Mouse (Mus musculus) retina, embryonic 14.5 days (tissue): ENCODE results near the gene Col24a1.
A peak's percentile ranks its signal among the peaks of the same experiment; 100 is the strongest.
"Not testable (repeated sequence)": the region's sequence is repeated elsewhere in the genome, so short reads cannot be mapped to it uniquely, and the experiment has no call there.

Experiments used
- DNase-seq: peaks from one replicate; pipeline ENCODE4 v3.0.0-alpha.2; 2015; ENCODE audit warnings: low spot score

Col24a1 gene

GRCm38 (mm10) chr3:145356865-145357487, 64.7 kb downstream of the Col24a1 start:
- DNase-seq = peak; percentile 48

- peak; percentile 43 for DNase-seq
These were observed 73.0 kb downstream of the Col24a1 start for GRCm38 (mm10) chr3:145365227-145365626.

- no peak for DNase-seq
These were observed 75.0 kb downstream of the Col24a1 start for GRCm38 (mm10) chr3:145367176-145367717.

GRCm38 (mm10) chr3:145376298-145376697, 84.0 kb downstream of the Col24a1 start:
- DNase-seq = no peak

- no peak for DNase-seq
These were observed 90.8 kb downstream of the Col24a1 start for GRCm38 (mm10) chr3:145383095-145383494.

GRCm38 (mm10) chr3:145386434-145386833, 94.2 kb downstream of the Col24a1 start:
- DNase-seq = no peak

GRCm38 (mm10) chr3:145390681-145391080, 98.4 kb downstream of the Col24a1 start:
- DNase-seq = no peak

- no peak for DNase-seq
These were observed 99.9 kb downstream of the Col24a1 start for GRCm38 (mm10) chr3:145391986-145392659.

- DNase-seq = no peak
These were observed 106.9 kb downstream of the Col24a1 start for GRCm38 (mm10) chr3:145399173-145399572.

- DNase-seq = no peak
These were observed 110.0 kb downstream of the Col24a1 start for GRCm38 (mm10) chr3:145402257-145402656.

GRCm38 (mm10) chr3:145402994-145403393, 110.7 kb downstream of the Col24a1 start:
- no peak for DNase-seq

- peak; percentile 41 for DNase-seq
These were observed 115.8 kb downstream of the Col24a1 start for GRCm38 (mm10) chr3:145408045-145408444.

GRCm38 (mm10) chr3:145412137-145412536, 119.9 kb downstream of the Col24a1 start:
- DNase-seq = peak; percentile 43

- DNase-seq = no peak
These were observed 122.1 kb downstream of the Col24a1 start for GRCm38 (mm10) chr3:145414362-145414761.

GRCm38 (mm10) chr3:145417809-145418208, 125.5 kb downstream of the Col24a1 start:
- no peak for DNase-seq

GRCm38 (mm10) chr3:145420421-145420820, 128.1 kb downstream of the Col24a1 start:
- DNase-seq = no peak

GRCm38 (mm10) chr3:145422044-145422443, 129.8 kb downstream of the Col24a1 start:
- no peak for DNase-seq

GRCm38 (mm10) chr3:145438352-145438751, 146.1 kb downstream of the Col24a1 start:
- DNase-seq = no peak

GRCm38 (mm10) chr3:145439086-145439485, 146.8 kb downstream of the Col24a1 start:
- peak; percentile 42 for DNase-seq

GRCm38 (mm10) chr3:145440993-145441392, 148.7 kb downstream of the Col24a1 start:
- DNase-seq = no peak

GRCm38 (mm10) chr3:145442268-145442667, 150.0 kb downstream of the Col24a1 start:
- peak; percentile 51 for DNase-seq

- DNase-seq = not testable (repeated sequence)
These were observed 150.9 kb downstream of the Col24a1 start for GRCm38 (mm10) chr3:145443167-145443566.

GRCm38 (mm10) chr3:145457039-145457438, 164.8 kb downstream of the Col24a1 start:
- no peak for DNase-seq
